Mouse (Mus musculus) adrenal gland, adult 18-20 months (tissue): ENCODE measurements at regions not wholly inside any gene's neighbourhood (a gene's known extent, or its start where the extent isn't known, plus 50 kb on each side); places are given as distances from the start of the nearest gene placed in this dataset.

Experiments
- DNase-seq, 2 experiments: peaks; one replicate each; pipeline ENCODE4 v3.0.0; 2021 to 2022; ENCODE audit warnings: low spot score in 2 of 2

DNA sequence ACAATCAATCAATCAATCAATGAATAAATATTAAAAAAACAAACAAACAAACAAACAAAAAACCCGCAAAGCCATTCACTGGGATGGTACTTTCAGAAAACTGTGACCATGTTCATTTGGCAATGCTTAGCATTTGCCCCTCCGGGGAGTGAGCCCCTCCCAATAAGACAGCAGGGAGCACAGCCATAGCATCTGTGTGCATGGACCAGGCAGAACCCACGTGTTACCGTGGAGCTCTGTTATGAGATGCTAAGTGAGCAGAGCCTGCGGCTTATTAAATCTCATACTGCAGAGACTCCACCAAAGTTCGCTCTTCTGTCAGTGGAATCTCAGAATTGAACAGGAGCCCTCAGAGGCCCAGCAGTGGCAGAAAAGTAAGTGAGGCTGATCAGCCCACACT, 438.7 kb upstream of the Atp11b start:
- DNase-seq: no peak

DNA sequence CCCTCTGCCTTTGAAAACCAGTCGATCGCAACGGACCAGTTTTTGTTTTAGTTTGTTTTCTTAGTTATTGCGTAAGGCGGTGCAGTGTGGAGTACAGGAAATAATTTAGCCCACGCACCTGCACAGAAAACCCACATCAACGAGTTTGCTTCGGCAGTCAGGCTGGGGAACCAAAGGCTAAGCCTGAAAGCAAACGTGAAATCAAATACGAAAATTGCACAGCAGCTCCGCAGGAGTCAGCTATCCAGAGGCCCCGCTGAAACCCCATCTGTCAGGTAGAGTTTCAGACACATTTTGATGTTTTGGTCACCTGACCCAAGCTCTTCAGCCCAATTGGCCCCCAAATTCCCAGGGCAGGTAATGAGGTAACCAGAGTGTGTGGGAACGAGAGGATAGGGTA, 435.6 kb upstream of the Atp11b start:
- DNase-seq: no peak

DNA sequence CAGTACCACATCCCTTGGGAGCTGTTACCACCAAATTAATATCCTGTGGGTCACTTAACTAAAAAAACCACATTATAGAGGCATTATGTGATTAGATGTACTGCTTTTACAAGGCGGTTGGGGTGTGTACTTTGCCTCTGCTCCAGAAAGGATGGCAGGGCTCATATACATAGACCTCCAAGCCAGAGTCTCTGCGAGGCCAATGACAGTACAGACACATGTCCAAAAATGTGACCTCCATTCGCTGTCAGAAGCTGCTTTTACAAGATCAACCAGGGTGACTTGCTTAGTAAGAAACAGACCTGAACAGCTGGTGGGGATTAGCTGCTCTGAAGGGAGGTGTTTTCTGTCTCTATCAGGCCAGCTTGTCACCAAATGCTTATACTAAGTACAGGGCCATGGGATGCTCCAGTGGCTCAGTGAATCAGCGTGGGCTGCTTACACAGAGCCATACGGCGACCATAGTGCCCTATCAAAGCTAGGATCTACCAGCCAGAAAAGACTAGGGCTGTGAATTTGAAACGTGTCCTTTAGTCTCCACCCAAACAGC, 433.0 kb upstream of the Atp11b start:
- no peak for DNase-seq

DNA sequence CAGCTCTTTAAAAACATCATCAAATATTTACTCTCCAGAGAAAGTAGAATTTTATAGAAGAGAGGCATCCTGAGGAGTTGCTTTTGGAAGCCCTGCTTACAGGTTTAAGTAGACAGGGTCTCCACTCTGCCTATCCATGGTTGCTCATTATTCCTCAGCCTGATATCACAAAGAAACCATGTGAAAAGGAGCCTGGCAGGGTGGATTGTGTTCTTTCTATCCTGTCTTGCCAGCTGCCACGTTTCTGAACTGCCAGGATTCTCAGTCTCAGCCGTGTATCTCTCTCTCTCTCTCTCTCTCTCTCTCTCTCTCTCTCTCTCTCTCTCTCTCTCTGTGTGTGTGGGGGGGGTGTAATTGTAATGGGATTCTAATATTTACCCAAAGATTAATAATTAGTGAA, 431.9 kb upstream of the Atp11b start:
- DNase-seq: no peak

DNA sequence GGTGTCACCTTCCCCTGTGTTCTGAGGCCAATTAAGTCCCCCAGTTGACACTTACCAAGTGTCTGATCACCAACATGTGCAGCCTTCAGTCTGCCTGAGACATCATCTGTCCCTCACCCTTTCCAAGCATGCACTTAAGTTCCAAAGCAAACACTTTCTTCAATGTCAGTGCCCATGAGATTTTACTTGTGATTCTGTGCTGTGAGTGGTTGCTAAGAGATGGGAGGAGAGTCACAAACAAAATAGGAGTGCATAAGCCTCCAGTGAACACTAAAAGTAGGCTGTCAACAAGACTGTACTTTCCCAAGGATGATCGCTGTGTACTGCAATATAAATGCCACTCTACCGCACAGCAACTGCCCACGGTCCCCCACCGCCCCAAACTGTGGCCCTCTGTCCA, 431.0 kb upstream of the Atp11b start:
- DNase-seq: no peak

DNA sequence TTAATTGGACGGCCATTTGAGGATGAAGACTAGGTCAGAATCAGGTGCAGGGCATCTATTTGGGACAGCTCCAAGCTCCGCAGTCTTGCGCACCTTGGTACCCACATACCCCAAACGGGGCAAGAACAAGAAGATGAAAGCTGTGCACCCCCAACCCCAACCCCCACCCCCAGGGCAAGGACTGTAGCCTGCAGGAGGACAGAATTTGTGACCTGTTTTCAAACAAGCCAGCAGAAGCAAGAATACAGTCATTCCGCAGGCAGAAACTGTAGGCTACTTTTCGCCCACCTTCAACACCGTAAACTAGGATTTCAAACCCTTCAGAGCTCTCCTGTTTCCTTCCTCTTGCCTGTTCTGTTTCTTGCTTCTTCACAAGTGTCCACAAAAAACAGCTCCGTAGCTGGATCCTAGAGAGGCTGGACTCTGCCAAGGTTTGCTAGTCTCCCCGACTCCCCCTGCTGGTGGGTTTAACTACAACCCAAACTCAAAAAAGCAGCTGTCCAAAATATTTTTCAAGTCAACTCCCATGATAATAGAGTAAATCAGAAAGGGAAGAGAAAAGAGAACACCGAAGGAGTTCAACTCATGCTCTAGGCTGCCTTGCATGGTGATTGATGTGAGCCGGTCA, 430.3 kb upstream of the Atp11b start:
- DNase-seq: peak; percentile 22 to 36

DNA sequence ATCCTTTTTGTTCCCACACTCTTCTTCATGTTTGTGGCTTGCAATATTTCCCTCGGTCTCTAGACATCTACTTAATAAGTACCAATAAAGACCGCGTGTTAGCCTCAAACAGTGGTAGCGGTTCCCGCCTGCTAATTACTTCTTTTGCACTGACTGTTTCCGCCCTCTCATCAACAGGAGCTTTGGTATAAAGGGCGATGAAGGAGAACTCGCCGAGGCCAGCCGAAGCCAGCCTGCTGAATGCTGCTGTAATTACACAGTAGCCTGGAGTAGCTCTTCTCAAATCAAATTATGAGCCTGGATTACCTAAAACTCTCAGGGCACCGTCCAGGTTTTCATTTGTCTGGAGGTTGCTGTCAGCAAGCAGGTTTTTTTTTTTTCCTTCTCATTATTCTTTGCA, 429.7 kb upstream of the Atp11b start:
- no peak for DNase-seq

DNA sequence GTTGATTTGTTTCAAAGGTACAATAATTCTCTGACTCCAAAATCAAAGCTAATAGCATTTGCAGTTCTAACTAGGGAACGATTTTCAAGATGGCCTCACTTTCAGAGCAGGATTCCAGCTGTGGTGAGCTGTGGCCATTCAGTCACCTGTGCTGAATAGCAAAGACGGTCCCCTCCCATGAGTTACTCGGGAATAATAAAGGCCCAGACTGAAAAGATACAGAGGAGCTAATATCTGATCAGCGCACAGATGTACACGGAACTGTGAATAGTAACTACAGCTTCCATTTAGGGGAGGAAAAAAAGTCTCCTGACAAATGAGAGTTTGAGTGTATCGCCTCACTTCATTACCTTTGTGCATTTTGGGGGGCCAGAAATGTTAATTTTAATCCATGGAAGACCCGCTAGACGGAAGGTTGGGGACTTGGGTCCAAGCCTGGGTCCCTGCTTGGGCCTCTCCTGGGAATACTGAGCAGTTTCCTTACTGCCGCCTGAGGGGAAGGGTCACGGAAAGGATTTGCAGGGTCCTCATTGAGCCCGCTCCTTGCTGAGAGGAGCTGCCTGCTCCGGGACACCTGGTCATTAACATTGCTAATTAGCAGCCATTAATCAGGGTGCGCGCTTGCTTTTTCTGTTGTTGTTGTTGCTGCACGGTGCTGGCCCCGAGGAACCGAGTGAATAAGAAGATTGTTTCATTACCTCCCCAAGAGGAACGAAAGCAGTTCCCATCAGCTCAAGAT, 421.2 kb upstream of the Atp11b start:
- DNase-seq: no peak

DNA sequence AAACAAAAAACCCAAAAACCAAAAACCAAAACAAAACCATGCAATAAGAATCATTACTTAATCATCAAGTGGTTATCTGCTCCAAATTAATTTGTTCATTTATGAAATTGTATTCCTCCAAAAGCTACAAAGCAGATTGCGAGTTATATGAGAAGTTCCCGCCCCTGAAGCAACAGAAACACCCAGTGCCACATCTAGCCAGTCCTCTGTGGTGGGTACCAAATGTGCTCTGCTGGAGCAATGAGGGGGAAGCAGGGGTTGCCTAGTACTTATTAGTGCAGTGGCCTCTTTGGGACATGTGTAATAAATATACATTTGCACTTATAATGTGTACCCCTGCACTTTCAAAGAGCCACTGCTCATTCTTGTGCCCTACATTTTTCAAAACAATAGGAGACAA, 419.9 kb upstream of the Atp11b start:
- no peak for DNase-seq

DNA sequence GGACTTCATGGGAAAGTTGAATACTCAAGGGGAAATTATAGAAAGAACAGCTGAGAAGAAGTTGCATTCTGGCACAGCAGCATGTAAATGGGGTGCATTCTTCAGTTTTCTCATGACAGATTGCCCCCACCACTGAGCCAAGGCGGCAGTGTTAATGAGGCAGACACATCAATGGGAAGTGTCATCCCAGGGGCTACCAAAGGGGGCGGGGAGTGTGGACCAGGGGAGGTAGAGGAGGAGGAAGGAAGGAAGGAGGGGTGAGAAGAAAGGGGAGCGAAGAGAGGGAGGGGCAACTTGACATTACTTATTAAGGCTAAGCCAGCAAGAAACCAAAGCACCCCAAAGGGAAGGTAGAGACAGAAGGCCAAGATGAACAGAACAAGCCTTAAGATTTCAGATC, 419.4 kb upstream of the Atp11b start:
- no peak for DNase-seq

DNA sequence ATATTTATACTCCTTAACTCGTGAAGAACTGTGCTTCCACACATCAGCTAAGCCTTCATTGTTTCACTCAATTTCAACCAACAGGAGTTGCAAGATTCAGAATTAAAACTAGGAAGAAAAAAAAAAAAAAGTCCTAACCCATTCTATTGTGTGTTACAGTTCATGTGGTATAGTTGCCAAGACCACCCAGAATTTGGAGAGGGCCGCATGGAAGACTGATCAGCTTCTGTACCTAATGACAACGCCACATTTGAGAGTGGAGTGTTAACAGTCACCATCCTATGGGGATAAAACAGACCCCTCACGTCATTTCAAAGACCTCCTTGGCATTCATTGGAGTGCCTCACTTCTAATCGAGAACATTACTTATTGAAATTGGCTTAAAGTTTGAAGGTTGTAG, 418.1 kb upstream of the Atp11b start:
- DNase-seq: no peak

DNA sequence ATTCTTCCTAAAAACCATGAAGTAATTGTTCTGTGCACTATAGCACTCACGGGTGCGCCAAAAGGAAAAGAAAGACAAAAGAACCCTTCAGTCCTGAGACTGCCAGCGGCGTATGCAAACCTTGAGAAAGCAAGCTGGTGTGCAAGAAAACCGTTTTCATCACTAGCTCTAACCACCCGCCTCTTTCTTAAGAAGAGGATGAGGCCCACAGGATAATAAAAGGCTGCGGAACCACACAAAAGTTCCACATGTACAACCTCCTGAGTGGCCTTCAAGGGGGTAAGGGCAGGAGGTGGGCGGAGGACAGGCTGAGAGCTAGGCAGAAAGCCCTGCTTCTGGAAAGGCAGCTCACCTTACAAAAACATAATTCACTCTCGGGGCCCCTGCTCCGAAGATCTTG, 413.4 kb upstream of the Atp11b start:
- no peak for DNase-seq

DNA sequence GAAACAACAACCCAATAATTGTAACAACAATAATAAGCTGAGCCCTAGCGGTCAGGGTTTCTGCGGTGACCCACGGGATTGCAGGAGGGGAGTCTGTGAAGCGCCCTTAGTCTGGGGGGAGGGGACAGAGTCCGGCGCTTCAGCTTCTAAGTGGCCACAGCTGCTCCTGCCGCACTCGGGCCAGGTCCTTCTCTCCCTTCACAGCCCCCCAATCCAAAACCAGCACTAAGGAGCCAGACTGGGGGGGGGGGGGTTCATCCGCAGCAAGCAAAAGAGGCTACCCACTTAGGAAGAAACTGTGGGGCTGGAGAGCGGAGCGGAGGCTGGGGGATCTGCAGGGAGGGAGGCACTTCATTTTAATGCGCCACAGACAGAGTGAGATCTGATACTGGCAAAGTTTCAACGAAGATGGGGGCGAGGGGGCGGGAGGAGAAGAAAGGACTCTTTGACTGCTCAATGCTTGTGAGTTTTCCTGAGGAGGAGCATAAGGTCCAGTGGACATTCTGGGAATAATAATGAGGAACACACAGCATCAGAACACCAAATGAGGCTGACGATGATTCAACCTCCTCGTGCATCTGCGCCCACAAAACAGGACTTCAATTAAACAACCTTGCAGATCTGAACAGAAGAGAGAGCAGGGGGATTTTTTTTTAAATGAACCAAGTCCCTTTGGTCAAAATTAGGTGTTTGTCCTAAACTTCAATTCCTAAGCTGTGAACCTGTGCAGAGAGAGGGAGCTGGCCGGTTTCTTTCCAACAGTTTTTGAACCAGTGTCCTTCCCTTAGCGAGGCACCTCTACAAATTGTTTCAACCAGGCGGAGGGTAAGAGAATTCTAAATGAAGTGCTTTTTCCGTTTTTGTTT, 412.7 kb upstream of the Atp11b start:
- no peak for DNase-seq

DNA sequence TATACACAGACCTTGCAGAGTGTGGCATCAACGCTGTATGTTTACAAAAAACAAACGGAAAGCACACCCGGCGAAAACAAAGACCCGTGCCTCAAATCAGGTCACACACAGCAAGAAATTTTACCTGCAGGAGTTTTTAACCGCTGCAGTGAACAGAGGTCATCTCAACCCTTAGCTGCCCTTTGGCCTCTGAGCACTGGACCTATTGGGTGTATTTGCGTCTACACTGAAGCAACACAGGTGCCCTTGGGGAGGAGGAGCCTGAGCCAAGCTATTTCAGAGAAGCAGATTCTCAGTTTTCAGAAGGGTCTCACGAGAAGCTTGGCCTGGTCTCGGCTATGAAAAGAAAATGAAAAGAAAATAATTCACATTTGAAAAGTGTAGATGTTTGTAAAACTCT, 412.1 kb upstream of the Atp11b start:
- DNase-seq: no peak

DNA sequence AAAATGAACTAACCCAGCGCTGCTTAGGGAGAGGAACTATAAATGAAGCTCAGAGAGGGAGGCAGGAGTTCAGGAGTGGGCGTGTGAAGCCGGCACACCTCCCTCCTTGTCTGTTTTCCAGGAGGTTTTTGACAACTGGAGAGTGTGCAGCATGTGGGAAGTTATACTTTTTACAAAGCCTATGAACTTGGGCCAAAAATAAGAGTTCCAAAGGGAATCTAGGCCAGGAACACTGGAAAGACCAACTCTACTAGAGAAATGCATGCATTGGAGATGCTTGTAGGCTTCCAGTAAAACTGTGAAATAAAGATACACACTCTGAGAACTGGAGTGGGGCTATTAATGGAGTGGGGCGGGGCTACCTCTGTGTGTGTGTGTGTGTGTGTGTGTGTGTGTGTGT, 411.3 kb upstream of the Atp11b start:
- DNase-seq: no peak

DNA sequence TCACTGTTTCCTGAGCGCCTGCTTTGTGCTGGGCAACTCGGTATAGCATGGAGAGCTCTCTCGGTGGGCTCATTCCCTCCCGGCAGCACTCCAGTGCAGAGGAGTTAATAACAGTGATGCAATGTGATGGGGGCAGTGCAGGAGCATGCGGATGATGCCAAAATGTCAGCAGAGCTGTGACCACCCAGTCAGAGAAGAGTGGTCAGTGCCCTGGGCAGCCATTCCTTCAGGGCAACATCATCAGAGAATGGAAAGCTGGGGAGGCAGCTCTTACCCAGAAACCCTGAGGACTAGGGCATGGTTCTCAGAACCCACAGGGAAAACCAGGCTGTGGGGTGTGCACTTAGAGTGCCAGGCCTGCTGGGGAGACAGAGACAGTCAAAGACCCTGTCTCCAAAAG, 410.0 kb upstream of the Atp11b start:
- no peak for DNase-seq

DNA sequence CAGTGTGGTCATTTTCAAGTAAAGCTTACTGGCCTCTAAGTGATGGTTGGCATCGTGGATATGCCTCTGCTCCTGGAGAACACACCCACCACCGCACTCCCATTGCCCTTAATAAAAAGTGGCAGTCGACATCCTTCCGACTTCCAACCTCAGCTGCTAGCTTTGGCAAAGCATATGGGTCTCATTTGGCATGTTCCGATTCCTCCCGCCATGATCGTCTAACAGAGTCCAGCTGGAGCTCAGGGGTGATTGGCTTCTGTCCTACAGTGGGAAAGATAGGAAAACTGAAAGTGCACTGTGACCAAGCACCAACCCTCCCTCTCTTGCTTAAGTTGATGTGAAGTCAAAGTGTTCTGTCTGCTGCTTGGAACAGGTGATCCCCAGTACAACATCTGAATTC, 404.8 kb upstream of the Atp11b start:
- no peak for DNase-seq

DNA sequence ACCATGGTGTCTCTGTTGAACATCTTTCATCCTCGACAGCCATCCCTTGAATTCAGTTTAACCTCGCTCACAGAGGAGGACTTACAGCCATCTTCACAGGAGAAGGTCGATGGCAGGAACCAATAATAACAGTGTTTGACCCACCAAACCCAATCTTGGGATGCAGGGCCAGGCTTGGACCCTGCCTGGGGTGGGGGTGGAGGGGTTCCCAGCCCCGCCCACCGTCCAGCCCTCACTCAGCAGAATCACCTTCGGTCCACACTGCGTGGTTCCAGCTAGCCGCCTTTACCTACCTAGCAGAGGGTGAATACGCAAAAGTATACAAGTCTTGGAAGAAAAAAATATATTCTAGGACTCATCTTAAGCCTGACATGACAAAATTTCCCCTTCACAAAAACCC, 400.5 kb upstream of the Atp11b start:
- no peak for DNase-seq

DNA sequence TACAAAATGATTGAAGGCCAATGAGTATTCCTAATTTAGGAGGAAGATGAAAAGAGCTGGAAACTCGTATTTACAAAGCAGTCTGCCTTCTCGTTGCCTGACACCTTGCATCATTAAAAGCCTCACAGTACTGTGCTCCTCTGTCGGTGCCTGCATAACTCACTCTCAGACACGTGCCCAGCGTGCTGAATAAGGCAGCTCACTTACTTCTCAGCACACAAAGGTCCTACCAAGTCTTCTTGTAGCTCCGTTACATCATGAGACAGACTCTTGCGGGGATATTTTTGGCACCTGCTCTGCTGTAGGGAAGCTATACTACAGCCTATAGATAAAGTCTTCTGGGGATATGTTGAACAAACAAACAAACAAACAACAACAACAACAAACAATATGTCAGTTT, 400.0 kb upstream of the Atp11b start:
- no peak for DNase-seq

DNA sequence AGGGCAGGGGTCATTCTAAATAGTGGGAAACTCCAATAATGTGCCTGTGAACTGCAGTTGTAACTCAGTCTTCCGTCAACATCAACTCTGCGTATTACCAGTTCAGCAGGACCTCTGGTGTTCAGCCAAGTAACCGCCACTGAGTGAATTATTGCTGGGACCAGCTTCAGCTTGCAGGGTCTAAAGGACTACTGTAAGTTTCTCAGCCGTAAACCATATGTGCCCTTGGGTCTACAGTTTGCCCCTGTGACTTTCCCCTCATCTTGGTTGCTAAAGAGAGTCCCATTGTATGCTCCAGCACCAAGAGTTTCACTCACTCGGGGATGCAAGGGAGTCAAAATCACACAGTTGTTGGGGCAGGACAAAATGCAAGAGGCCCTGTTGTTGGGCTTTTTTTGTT, 399.6 kb upstream of the Atp11b start:
- DNase-seq: no peak

DNA sequence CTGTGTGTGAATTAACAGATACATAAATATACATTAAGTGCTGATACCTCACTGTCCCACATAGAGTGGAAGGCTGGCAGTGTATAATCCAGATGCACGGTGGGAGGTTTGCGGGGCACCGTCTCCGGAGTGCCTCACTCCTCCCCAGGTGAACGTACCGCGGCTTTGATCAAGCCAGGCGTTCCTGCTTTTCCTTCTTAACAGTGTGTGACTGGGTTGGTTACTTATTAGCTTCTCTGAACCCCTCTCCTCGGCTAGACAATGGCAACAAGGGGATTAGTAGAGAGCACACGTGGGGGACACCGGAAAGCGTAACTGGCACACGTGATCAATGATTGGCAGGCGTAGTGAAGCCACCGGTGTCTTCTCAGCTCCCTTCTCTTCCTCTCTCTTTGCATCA, 396.8 kb upstream of the Atp11b start:
- DNase-seq: no peak

DNA sequence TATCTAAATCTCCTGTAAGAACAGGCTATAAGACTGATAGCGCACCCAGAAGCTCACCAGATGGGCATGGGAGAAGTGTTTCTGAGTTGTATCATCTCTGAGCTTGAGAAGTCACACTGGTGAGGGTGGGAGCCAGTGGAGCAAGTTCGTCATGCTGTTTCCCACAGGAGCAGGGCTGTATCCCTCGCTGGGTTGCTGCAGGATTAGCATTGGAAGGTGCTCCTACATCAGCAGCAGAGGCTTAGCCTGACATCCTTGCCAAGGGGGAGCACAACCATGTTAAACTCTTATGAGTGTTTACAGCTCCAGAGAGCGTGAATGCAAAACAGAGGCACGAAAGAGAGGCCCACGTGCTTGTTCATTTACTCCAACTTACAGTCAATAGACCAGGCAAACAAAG, 395.4 kb upstream of the Atp11b start:
- no peak for DNase-seq
